Mouse (Mus musculus) kidney, adult 18-20 months (tissue): Measurements from ENCODE around the gene Rad54l2.
A peak's percentile ranks its signal among the peaks of the same experiment; 100 is the strongest.

Experiments
- DNase-seq: peaks from one replicate; pipeline ENCODE4 v3.0.0; 2021

Gene Rad54l2

GRCm38 (mm10) chr9:106739962-106740361 is 49.0 kb downstream of the Rad54l2 start:
- DNase-seq: no peak

- DNase-seq: no peak
Measured at GRCm38 (mm10) chr9:106739056-106739455, 49.9 kb downstream of the Rad54l2 start.

DNA sequence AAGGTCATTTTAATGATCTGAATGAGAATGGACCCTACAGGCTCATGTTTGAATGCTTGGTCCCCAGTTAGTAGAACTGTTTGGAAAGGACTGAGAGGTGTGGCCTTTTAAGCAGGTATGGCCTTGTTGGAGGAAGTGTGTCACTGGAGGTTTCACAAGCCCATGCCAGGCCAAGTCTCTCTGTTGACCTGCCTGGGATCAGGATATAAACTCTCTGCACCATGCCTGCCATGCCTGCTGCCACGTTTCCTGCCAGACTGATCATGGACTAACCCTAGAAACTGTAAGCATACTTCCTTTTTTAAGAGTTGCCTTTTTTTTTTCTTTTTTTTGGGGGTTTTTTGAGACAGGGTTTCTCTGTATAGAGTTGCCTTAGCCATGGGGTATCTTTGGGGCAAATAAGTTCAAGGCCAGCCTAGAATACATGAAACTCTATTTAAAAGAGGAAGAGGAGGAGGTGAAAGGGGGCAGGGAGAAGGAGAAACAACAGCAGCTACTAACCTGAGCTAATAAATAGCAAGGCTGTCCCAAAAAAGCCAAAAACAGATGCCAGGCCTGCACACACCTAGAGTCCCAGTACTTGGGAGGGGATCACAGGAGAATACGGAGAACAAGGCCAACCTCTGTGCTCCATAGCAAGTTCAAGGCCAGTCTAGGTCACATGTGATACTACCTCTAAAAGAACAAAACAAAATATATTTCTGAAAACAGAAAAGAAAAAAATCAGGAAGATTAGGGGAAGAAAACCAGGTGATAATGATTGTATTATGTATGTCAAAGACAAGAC is 50.6 kb downstream of the Rad54l2 start:
- no peak for DNase-seq

DNA sequence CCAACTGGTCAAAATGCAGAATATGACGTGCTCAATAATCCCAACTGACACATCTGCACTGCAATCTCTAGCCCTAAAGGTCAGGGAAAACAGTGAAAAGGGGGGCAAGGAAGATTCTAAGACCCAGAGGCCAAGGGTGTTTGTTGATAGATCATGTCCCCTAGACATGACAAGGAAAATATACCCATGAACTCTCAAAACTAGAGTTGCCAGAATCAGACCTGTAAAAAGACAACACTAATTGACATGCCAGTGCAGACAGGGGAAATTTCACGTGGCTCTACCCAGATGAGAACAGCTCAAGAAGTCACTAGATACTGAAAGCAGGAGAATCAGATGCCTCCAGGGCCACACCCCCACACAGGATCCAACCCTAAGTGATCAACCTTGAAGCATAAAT is 55.3 kb downstream of the Rad54l2 start:
- DNase-seq: no peak

- no peak for DNase-seq
Measured at GRCm38 (mm10) chr9:106729416-106729815, 59.6 kb downstream of the Rad54l2 start.

GRCm38 (mm10) chr9:106726891-106727290 is 62.1 kb downstream of the Rad54l2 start:
- DNase-seq: no peak

DNA sequence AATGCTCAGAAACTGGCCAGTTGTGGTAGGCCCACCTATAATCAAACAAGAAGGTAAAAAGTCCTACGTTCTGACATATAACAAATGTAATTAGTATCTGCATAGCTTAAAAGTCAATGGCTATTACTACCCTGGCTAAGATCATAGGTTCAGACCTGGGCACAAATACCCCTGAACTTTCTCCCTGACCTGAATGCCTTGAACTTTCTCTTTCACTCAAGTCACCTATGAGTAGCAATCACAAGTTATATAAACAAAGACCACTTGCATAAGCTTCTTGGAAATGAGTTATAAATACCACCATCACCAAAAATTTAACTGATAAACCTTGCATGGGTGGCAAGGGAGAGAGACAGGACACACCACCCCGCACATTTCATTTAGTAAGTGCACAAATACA is 63.6 kb downstream of the Rad54l2 start:
- no peak for DNase-seq

DNA sequence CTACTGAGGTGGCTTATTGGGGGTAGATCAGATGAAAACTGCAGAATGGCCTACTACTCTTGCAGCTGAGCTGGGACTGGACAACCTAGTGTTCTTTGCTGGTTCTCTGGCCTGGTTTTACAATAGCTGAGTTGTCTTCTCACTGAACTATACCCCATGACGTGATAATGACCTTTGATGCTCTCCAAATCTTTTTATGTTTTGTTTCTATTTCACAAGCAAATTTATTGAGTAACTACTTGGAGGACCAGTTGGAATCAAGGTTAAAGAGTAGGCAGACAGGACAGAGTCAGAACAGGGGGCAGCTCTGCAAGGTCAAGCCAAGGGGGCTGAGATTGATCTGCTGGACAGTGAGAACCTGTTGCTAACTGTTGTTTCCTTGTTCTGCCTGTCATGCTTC is 64.1 kb downstream of the Rad54l2 start:
- DNase-seq: no peak

GRCm38 (mm10) chr9:106716729-106717128 is 72.3 kb downstream of the Rad54l2 start:
- no peak for DNase-seq

- DNase-seq: no peak
Measured at GRCm38 (mm10) chr9:106716232-106716631, 72.8 kb downstream of the Rad54l2 start.

- no peak for DNase-seq
Measured at GRCm38 (mm10) chr9:106712470-106712869, 76.5 kb downstream of the Rad54l2 start.

DNA sequence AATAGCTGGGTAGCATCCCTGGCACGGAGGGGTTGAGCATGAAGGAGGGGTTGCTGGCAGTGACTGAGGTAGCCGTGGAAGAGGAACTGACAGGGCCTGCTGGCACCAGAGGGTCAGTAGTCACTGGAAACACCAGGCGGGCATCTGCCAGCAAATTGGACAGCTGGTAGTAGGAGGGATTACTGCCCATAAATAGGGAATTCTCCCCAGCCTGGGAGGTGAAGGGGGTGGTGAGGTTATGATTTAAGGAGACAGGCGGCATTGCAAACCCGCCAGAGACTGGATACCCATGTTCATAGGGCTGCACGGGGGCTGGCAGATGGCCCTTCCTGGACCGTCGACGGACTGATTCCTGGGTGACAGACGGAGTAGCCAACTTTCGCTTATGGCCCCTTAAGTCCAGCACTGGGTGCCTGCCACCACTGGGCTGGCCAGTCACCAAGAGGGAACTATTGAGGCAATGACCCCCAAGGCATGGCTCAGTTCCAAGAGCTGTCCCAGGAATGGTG is 96.0 kb downstream of the Rad54l2 start:
- no peak for DNase-seq

GRCm38 (mm10) chr9:106688834-106689233 is 100.2 kb downstream of the Rad54l2 start:
- DNase-seq: no peak

- DNase-seq: peak; percentile 80
Measured at GRCm38 (mm10) chr9:106686983-106687650, 101.9 kb downstream of the Rad54l2 start.

- DNase-seq: peak; percentile 91
Measured at GRCm38 (mm10) chr9:106685249-106686101, 103.5 kb downstream of the Rad54l2 start, which contains the start of gene Tex264. Tex264 (minus strand) TSS chr9:106685927.

DNA sequence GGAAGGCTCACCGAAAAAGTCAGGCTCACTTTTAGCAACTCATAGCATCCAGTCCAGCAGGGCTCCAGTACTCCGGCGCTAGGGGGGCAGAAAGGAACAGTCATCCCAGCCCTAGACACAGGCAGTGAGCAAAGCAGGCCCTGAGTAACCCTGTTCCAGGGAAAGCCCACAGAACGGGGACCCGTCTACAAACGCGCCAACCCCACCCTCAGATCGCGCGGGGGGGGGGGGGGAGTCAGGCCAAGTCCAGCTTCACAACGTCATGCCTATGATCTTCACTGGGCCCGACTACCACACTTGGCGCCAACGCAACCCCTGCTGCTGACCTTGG is 104.1 kb downstream of the Rad54l2 start:
- no peak for DNase-seq

GRCm38 (mm10) chr9:106684093-106684872 is 104.7 kb downstream of the Rad54l2 start:
- DNase-seq: no peak

DNA sequence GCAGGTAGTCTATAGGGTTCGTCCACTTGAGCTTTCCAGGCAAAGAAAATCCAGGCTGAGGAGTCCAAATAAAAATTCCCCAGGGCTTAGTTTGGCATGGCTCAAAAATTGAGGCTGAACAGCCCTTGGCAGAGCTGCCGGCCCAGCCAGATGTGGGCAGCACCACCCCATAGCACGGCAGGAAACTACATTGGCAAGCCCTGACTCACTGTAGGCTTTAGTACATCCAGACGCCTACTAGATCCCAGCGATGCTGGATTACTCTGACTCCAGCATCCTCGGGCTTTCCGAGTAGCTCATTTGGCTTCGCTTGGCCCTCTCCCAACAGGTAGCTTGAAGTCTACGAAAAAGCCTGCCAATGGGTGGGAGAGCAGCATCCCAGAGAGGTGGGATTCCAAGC is 108.0 kb downstream of the Rad54l2 start:
- DNase-seq: no peak

DNA sequence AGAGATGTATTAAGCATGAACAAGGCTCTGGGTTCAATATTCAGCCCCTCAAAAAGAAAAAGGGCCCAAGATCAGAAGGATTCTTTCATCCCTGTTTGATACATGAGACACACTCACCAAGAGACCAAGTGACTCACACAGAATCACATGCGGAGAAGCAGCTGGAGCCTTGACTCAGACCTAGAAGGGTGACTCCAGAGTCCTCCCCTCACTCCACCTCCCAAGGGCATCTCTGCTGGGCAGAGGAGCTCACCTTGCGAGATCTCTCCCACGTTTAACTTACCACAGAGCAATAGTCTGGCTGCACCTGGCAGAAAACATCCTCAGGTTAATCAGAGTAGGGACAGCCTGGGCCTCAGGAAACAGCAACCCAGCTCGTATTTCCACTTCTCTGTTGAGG is 110.8 kb downstream of the Rad54l2 start:
- DNase-seq: no peak

DNA sequence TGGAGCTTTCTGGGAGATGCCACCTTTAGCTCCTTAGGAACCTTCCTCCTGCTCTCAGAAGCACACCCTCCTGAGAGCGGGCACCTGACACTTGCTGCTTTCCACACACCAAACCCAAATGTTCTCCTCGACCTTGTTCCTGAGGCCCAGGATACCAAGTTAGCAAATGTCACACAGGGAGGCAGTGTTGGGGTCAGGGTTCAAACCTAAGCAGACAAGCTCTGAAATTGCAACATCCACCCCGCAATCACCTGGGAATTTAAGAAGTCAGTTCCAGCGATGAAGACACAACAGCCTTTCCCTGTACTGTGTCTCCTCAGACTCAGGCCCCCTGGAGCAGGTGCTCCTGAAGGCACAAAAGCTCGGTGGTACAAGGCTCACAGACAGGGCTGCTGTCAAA is 111.3 kb downstream of the Rad54l2 start:
- DNase-seq: no peak

DNA sequence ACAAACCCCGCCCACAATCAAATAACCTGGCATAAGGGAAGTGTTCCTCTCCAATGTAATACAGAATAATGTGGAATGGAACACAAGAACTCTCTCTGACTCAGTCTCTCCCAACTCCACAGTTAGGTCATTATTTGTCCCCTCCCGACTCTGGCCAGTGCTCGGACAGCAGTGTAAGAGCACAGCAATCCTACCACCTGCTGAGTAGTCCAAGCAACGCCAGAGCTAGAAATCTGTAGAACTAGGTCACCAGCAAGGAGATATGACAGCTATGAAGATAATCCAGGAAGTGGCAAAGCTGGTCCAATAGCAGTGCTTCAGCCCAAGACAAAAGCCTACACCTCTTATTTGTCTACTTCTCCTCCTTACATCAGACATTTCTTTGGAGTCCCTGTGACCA is 112.4 kb downstream of the Rad54l2 start:
- DNase-seq: no peak

- no peak for DNase-seq
Measured at GRCm38 (mm10) chr9:106675965-106676364, 113.0 kb downstream of the Rad54l2 start.

DNA sequence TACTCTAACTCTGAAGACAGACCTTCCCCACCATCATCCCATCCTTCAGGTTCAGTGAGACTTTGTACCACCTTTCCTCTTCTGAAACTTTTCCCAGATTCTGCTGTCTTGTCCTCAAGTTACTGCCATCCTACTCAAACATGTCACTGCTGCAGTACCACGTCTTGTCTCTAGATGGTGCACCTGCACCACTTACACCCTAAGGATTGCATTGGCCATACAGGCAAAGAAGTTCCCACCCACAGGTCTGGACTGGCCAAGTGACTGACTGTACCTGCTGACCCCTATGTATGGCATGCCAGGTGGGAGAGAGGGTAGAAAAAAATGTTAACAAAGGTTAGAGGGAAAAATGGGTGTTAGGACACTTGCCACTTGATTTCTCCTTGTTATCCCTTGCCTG is 113.5 kb downstream of the Rad54l2 start:
- peak; percentile 89 for DNase-seq
